Mouse (Mus musculus): ENCODE data around the gene Hist1h2an. TPM values are rescaled to one million over a fixed set of nuclear protein-coding genes. Genes with fewer than 3 reads are reported as not detected.
"Not testable (repeated sequence)": the region's sequence is repeated elsewhere in the genome, so short reads cannot be mapped to it uniquely, and the experiment has no call there.

Gene Hist1h2an
- polyA plus RNA-seq (2016; fragmentation: Nextera tagmentation; extraction: Ambion mirVana) = 11.7 and 15.4 TPM in 2 replicates

DNA sequence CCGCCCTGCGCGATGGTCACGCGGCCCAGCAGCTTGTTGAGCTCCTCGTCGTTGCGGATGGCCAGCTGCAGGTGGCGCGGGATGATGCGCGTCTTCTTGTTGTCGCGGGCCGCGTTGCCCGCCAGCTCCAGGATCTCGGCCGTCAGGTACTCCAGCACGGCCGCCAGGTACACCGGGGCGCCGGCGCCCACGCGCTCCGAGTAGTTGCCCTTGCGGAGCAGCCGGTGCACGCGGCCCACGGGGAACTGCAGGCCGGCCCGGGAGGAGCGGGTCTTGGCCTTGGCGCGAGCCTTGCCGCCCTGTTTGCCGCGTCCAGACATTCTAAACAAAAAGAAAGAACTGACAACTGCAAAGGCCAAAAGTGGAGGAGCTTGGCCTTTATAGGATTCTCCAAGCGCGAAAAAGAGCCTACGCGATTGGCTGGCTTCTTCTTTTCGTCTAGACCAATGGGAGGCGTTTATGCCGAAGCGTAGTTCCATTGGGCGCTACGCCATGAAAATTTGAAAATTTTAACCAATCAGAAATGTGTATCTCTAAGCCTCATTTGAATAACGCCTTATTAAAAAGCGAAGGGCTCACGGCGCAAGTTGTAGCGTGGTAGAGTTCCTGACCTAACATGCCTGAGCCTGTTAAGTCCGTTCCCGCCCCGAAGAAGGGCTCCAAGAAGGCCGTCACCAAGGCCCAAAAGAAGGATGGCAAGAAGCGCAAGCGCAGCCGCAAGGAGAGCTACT is at the start of gene Hist1h2an, which contains the start of gene Hist1h2bp:
Gene Hist1h2an, minus strand, starts transcription at position 320 of the 731 bp plus-strand sequence.
Gene Hist1h2bp, plus strand, starts transcription at position 563 of the 731 bp plus-strand sequence.
- peak; percentile 88 for DNase-seq (ENCODE audit: low spot score)
- peak within 1 kb of the TSS; percentile 55 for H3K4me3 ChIP-seq
- H3K4me1 ChIP-seq = peaks cover 63% of the 10 kb centered on the region
- not testable (repeated sequence) for H3K9me3 ChIP-seq (replicated peaks); H3K27me3 ChIP-seq (ENCODE audit: low read depth, poor library complexity, severe bottlenecking); H3K36me3 ChIP-seq
- H3K27ac ChIP-seq (replicated peaks) = peak within 1 kb of the TSS; percentile 92
- 0% methylated on average over 42 of the region's 63 CpGs for WGBS

DNA sequence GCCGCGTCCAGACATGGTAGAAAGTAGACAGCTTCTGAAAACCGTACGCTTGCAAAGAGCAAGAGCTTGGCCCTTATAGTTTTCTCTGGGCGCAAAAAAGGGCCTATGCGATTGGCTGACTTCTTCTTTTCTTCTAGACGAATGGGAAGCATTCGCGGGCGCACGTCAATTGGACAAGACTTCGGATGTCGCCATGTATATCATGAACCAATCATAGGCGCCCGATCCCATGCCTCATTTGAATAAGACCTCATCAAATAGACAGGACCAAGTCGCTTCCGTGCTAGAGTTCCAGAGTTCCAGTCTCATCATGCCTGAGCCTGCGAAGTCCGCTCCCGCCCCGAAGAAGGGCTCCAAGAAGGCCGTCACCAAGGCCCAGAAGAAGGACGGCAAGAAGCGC is 46.4 kb upstream of the Hist1h2an start, which contains the start of the genes Hist1h2ap and Hist1h2br:
Gene Hist1h2ap, minus strand, starts transcription at position 47 of the 400 bp plus-strand sequence.
Gene Hist1h2br, plus strand, starts transcription at position 283 of the 400 bp plus-strand sequence.
- H3K27ac ChIP-seq (replicated peaks); H3K4me1 ChIP-seq; H3K36me3 ChIP-seq; H3K4me3 ChIP-seq; DNase-seq (ENCODE audit: low spot score); H3K27me3 ChIP-seq (ENCODE audit: low read depth, poor library complexity, severe bottlenecking); H3K9me3 ChIP-seq (replicated peaks): not testable (repeated sequence)
- no CpG with 5 or more reads among the region's 24 CpGs for WGBS

DNA sequence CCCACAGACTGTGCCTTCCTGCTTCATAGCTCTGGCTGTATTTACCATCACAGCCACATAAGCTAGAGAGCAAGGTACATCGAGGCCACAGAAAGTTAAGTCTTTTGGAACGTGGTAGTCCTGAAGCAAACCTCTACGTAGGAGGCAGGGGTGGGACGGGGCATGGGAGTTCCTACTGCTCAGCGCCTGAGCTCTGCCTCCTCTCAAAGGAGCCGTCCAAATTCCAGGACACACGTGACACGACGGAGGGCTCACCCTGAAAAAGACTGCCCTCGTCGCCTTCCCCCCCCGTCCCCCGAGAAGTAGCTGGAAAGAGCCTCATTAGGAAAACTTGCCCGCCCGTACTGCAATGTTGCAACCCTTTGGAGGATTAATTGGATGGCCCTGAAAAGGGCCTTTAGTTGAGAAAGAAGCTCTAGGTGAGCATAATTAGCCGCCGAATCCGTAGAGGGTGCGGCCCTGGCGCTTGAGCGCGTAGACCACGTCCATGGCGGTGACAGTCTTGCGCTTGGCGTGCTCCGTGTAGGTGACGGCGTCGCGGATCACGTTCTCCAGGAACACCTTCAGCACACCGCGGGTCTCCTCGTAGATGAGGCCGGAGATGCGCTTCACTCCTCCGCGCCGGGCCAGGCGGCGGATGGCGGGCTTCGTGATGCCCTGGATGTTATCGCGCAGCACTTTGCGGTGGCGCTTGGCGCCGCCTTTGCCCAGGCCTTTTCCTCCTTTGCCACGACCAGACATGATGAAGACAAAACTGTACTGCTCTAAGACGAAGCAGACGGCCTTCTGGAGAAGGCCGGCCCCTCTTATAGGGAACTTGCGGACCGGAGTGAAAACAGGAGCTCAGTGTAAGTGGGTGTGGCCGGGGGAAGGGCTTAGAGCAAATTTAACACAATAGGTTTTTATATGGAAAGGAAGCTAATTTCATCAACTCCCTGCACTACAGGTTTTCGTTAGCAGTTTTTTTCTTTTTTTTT is 44.7 kb upstream of the Hist1h2an start, which contains the start of gene Hist1h4n:
Gene Hist1h4n, minus strand, starts transcription at position 779 of the 977 bp plus-strand sequence.
- under 1% methylated on average over 24 of the region's 58 CpGs for whole genome bisulfite sequencing
- peak within 1 kb of the TSS; percentile 40 for H3K4me3 ChIP-seq
- not testable (repeated sequence) for H3K9me3 ChIP-seq (replicated peaks); H3K4me1 ChIP-seq; DNase-seq (ENCODE audit: low spot score); H3K36me3 ChIP-seq; H3K27ac ChIP-seq (replicated peaks); H3K27me3 ChIP-seq (ENCODE audit: low read depth, poor library complexity, severe bottlenecking)

DNA sequence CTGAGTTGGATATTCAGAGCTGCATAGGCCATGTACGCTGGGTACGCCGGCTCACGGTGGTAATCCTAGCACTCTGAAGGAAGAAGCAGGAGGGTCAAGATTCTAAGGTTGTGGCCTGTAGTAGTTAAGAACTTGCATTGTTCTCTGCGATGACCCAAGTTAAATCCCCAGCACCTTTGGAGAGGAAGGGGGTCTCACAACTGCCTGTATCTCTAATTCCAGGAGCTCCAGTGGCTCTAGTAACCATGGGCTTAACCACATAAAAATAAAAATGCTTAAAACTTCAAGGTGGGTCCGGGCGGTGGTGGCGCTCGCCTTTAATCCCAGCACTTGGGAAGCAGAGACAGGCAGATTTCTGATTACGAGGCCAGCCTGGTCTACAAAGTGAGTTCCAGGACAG is 43.3 kb upstream of the Hist1h2an start:
- H3K36me3 ChIP-seq = peaks cover 4% of the 10 kb centered on the region; the same call in 1 of the 2 replicates
- H3K4me3 ChIP-seq = peak overlapping the region; percentile 20; the same call in 1 of the 2 replicates
- DNase-seq (ENCODE audit: low spot score) = peak; percentile 14
- no peaks in the 10 kb centered on the region for H3K9me3 ChIP-seq (replicated peaks)
- H3K27ac ChIP-seq (replicated peaks) = peak overlapping the region; percentile 63
- 0 out of 2 replicates have a peak, but pooled peaks cover 4% of the 10 kb centered on the region for H3K4me1 ChIP-seq
- WGBS = 89% methylated on average over 10 of the region's 10 CpGs
- no peaks in the 10 kb centered on the region for H3K27me3 ChIP-seq (ENCODE audit: low read depth, poor library complexity, severe bottlenecking)

DNA sequence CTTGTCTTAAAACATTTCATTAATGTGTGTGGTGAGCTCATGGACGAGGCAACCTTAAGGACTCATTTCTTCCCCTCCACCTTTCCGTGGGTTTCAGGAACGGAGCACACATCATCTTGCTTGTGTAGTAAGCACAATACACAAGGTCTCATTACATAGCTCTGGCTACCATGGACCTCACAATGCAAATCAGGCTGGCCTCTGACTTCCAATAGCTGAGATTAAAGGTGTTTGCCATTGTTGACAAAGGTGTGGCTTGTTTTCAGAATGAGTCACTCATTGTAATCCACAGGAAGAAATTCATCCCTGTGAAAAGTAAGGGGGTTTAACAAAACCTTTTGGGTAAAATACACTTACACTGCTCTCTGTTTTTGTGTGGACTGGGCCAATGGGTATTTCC is 41.5 kb upstream of the Hist1h2an start:
- WGBS = 89% methylated on average over 3 of the region's 3 CpGs
- Histone ChIP-seq H3K36me3 (peaks cover 4% of the 10 kb centered on the region; the same call in 1 of the 2 replicates), H3K4me3 (no peak overlapping the region), H3K9me3 (replicated peaks) (no peaks in the 10 kb centered on the region), H3K4me1 (0 out of 2 replicates have a peak, but pooled peaks cover 4% of the 10 kb centered on the region), H3K27me3 (ENCODE audit: low read depth, poor library complexity, severe bottlenecking) (no peaks in the 10 kb centered on the region), H3K27ac (replicated peaks) (peak overlapping the region; percentile 49; the same call in 1 of the 2 replicates)
- DNase-seq (ENCODE audit: low spot score) = no peak

DNA sequence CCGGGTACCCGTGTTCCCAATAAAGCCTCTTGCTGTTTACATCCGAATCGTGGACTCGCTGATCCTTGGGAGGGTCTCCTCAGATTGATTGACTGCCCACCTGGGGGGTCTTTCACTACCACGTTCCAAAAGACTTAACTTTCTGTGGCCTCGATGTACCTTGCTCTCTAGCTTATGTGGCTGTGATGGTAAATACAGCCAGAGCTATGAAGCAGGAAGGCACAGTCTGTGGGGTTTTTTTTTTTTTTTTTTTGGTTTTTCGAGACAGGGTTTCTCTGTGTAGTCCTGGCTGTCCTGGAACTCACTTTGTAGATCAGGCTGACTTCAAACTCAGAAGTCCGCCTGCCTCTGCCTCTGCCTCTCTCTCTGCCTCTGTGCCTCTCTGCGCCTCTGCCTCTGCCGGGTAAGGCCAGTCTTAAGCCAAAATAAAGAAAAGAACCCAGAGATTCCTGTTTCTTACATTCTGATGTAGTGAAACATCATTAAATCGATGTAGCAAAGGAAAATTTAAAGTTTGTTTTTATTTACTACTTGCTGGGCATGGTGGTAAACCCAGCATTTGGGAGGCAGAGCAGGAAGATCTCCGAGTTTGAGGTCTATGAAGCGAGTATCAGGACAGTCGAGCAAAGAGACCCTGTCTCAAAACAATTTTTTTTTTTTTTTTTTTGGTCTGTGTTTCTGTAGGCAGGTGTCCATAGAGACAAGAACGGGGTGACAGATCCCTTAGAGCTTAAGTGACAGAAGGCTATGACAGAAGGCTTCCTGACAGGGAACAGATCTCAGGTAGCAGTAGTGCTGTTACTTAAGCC is 33.3 kb upstream of the Hist1h2an start:
- not testable (repeated sequence) for DNase-seq (ENCODE audit: low spot score); H3K4me1 ChIP-seq; H3K27me3 ChIP-seq (ENCODE audit: low read depth, poor library complexity, severe bottlenecking); H3K9me3 ChIP-seq (replicated peaks); H3K36me3 ChIP-seq; H3K27ac ChIP-seq (replicated peaks); H3K4me3 ChIP-seq
- WGBS = 76% methylated on average over 7 of the region's 16 CpGs

DNA sequence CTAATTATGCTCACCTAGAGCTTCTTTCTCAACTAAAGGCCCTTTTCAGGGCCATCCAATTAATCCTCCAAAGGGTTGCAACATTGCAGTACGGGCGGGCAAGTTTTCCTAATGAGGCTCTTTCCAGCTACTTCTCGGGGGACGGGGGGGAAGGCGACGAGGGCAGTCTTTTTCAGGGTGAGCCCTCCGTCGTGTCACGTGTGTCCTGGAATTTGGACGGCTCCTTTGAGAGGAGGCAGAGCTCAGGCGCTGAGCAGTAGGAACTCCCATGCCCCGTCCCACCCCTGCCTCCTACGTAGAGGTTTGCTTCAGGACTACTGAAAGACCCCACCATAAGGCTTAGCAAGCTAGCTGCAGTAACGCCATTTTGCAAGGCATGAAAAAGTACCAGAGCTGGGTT is 25.1 kb upstream of the Hist1h2an start:
- Histone ChIP-seq H3K4me3 (peak overlapping the region; percentile 40), H3K27ac (replicated peaks) (peak overlapping the region; percentile 71)
- H3K36me3 ChIP-seq; H3K9me3 ChIP-seq (replicated peaks); H3K27me3 ChIP-seq (ENCODE audit: low read depth, poor library complexity, severe bottlenecking); H3K4me1 ChIP-seq; DNase-seq (ENCODE audit: low spot score): not testable (repeated sequence)
- under 1% methylated on average over 14 of the region's 14 CpGs for WGBS

DNA sequence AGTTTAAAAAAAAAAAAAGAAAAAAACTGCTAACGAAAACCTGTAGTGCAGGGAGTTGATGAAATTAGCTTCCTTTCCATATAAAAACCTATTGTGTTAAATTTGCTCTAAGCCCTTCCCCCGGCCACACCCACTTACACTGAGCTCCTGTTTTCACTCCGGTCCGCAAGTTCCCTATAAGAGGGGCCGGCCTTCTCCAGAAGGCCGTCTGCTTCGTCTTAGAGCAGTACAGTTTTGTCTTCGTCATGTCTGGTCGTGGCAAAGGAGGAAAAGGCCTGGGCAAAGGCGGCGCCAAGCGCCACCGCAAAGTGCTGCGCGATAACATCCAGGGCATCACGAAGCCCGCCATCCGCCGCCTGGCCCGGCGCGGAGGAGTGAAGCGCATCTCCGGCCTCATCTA is 24.5 kb upstream of the Hist1h2an start, which contains the start of gene Hist1h4m:
Gene Hist1h4m, plus strand, starts transcription at position 208 of the 400 bp plus-strand sequence.
- peak within 1 kb of the TSS; percentile 71 for H3K27ac ChIP-seq (replicated peaks)
- no CpG with 5 or more reads among the region's 24 CpGs for WGBS
- not testable (repeated sequence) for H3K4me1 ChIP-seq; H3K27me3 ChIP-seq (ENCODE audit: low read depth, poor library complexity, severe bottlenecking); H3K36me3 ChIP-seq; DNase-seq (ENCODE audit: low spot score); H3K9me3 ChIP-seq (replicated peaks)
- H3K4me3 ChIP-seq = peak within 1 kb of the TSS; percentile 40

DNA sequence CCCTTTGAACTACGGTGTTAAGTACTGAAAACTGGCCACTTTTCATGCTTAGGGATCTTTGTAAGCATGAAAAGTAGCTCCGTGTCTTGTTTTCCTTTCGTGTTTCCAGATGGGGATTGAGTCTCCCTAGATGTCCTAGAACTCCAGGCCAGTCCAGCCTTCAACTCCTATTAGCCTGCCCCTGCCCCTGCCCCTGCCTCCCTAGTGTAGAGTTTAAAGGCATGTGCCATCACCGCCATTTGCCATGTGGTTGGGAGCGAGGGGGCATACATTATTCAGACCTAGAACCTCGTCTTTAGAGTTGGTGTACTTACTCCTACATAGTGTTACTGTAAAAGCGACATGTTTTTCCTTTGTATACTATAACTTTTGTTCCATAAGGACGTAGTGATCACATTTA is 24.1 kb upstream of the Hist1h2an start:
- not testable (repeated sequence) for H3K27me3 ChIP-seq (ENCODE audit: low read depth, poor library complexity, severe bottlenecking); H3K27ac ChIP-seq (replicated peaks); DNase-seq (ENCODE audit: low spot score); H3K4me1 ChIP-seq; H3K4me3 ChIP-seq; H3K36me3 ChIP-seq; H3K9me3 ChIP-seq (replicated peaks)
- no CpG with 5 or more reads among the region's 8 CpGs for WGBS

DNA sequence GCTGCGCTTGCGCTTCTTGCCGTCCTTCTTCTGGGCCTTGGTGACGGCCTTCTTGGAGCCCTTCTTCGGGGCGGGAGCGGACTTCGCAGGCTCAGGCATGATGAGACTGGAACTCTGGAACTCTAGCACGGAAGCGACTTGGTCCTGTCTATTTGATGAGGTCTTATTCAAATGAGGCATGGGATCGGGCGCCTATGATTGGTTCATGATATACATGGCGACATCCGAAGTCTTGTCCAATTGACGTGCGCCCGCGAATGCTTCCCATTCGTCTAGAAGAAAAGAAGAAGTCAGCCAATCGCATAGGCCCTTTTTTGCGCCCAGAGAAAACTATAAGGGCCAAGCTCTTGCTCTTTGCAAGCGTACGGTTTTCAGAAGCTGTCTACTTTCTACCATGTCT is 23.1 kb upstream of the Hist1h2an start, which contains the start of the genes Hist1h2bq and Hist1h2ao:
Gene Hist1h2bq, minus strand, starts transcription at position 125 of the 400 bp plus-strand sequence.
Gene Hist1h2ao, plus strand, starts transcription at position 393 of the 400 bp plus-strand sequence.
- not testable (repeated sequence) for H3K9me3 ChIP-seq (replicated peaks); H3K27ac ChIP-seq (replicated peaks); H3K4me1 ChIP-seq; DNase-seq (ENCODE audit: low spot score); H3K36me3 ChIP-seq; H3K4me3 ChIP-seq; H3K27me3 ChIP-seq (ENCODE audit: low read depth, poor library complexity, severe bottlenecking)
- WGBS = no CpG with 5 or more reads among the region's 23 CpGs

DNA sequence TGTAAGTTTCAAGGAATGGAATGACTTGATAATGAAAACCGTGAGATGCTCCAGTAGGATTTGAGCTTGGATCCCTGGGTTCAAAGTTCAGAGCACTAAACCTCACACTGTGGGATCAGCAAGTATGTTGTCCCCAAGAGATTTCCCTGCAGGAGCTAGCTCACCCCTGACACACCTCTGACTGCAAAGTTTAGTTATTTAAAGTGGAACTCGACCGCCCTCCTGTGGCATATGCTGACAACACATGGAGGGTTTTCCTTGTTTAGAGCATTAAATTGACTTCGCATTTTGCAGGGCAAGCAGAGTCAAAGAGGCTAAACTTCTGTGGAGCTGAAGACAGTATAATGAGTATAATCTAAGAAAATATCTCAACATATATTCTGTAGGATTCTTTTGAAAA is 16.0 kb upstream of the Hist1h2an start:
- WGBS = no CpG with 5 or more reads among the region's 4 CpGs
- not testable (repeated sequence) for H3K36me3 ChIP-seq

DNA sequence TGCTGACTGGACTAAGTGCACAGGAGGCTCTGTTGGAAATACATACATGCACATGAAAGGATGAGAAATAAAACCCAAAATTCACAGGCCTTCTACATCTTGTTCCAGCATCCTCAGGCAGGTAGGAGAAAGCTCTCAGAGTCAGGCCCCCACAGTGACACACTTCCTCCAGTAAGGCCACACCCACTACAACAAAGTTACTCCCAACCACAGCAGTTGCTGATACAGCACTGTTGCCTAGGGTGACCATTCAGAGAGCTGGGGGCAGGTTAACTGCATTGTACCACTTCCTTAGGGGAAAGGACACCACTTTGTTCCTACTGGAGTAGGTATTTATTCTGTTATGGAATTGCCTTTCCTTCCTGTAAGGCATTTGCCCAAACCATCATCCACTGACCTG is 10.1 kb upstream of the Hist1h2an start:
- not testable (repeated sequence) for H3K4me1 ChIP-seq; DNase-seq (ENCODE audit: low spot score); H3K36me3 ChIP-seq; H3K27ac ChIP-seq (replicated peaks); H3K9me3 ChIP-seq (replicated peaks); H3K27me3 ChIP-seq (ENCODE audit: low read depth, poor library complexity, severe bottlenecking); H3K4me3 ChIP-seq

More for the DNA sequence above, 16.0 kb upstream of the Hist1h2an start:
- H3K4me1 ChIP-seq; H3K27me3 ChIP-seq (ENCODE audit: low read depth, poor library complexity, severe bottlenecking); H3K4me3 ChIP-seq; H3K9me3 ChIP-seq (replicated peaks); H3K27ac ChIP-seq (replicated peaks); DNase-seq (ENCODE audit: low spot score): not testable (repeated sequence)

Data from midbrain, embryonic 10.5 days (tissue).